Mouse (Mus musculus) embryonic facial prominence, embryonic 14.5 days (tissue): ENCODE results near the gene Tmem274. TPM values are rescaled to one million over a fixed set of nuclear protein-coding genes. Genes with fewer than 3 reads are reported as not detected.
"Not testable (repeated sequence)": the region's sequence is repeated elsewhere in the genome, so short reads cannot be mapped to it uniquely, and the experiment has no call there.

ENCODE experiments used
- ATAC-seq: fragments of 200-750 bp; cut with Nextera tagmentation; 2 replicates; pipeline ENCODE4 v1.8.0; 2017; ENCODE audit warnings: low read depth, moderate number of reproducible peaks, moderate TSS enrichment
- DNase-seq: peaks from one replicate; pipeline ENCODE4 v3.0.0-alpha.2; 2015; ENCODE audit warnings: low spot score
- H3K27ac ChIP-seq: fragments of 300-500 bp; sonication (generic); replicated peaks from 2 replicates; pipeline ENCODE4 v1.5.1; 2014; ENCODE audit warnings: low read depth, mild to moderate bottlenecking, low read length, moderate library complexity
- H3K27me3 ChIP-seq: fragments of 300-500 bp; sonication (generic); replicated peaks from 2 replicates; pipeline ENCODE4 v1.6.1; 2014; ENCODE audit warnings: low read length; ENCODE audit not compliant: control insufficient read depth, insufficient read depth
- H3K36me3 ChIP-seq: fragments of 300-500 bp; sonication (generic); 2 replicates; pipeline ENCODE4 v1.6.1; 2014; ENCODE audit warnings: low read length, mixed read lengths; ENCODE audit not compliant: control insufficient read depth, insufficient read depth
- H3K4me1 ChIP-seq: fragments of 300-500 bp; sonication (generic); 2 replicates; pipeline ENCODE4 v1.6.1; 2014; ENCODE audit warnings: antibody characterized with exemption, low read length; ENCODE audit not compliant: control insufficient read depth, insufficient read depth
- H3K4me2 ChIP-seq: fragments of 300-500 bp; sonication (generic); 2 replicates; pipeline ENCODE4 v1.6.1; 2014; ENCODE audit warnings: low read depth, mild to moderate bottlenecking, low read length, moderate library complexity, mixed read lengths
- H3K4me3 ChIP-seq: fragments of 300-500 bp; sonication (generic); 2 replicates; pipeline ENCODE4 v1.5.1; 2014; ENCODE audit warnings: low read depth, mild to moderate bottlenecking, low read length
- H3K9ac ChIP-seq: fragments of 300-500 bp; sonication (generic); 2 replicates; pipeline ENCODE4 v1.6.1; 2014; ENCODE audit warnings: low read depth, mild to moderate bottlenecking, low read length, moderate library complexity, mixed read lengths
- H3K9me3 ChIP-seq: fragments of 300-500 bp; sonication (generic); 2 replicates; pipeline ENCODE4 v1.6.1; 2016; ENCODE audit warnings: low read length; ENCODE audit not compliant: control insufficient read depth
- WGBS: fragments of 180-500 bp; shearing (Covaris S2); extraction: QIAGEN DNeasy Blood & Tissue Kit; methylation state at CpG from one replicate; pipeline ENCODE4 v1.1.7; 2014; 5-methylcytosine and 5-hydroxymethylcytosine counted together
- polyA plus RNA-seq: library from polyadenylated mRNA; unstranded; fragments of >200 nt; fragmentation: Nextera tagmentation; extraction: Ambion mirVana; gene quantifications from 2 replicates; pipeline ENCODE4 v1.2.1, GENCODE M21; 2014

The Tmem274 gene
- polyA plus RNA-seq, 1 experiment from 2014 or later = not detected

GRCm38 (mm10) chr4:149446309-149446708 lies 30.9 kb upstream of the Tmem274 start:
- 39% methylated on average over 1 of the region's 1 CpGs for WGBS
- peak overlapping the region; percentile 91 for H3K27ac ChIP-seq
- H3K4me3 ChIP-seq = no peak overlapping the region
- peak overlapping the region; percentile 66; the same call in 1 of the 2 replicates for H3K4me2 ChIP-seq
- no peaks in the 10 kb centered on the region for H3K36me3 ChIP-seq
- no peaks in the 10 kb centered on the region for H3K27me3 ChIP-seq
- H3K9ac ChIP-seq = no peak overlapping the region
- ATAC-seq (no peak), DNase-seq (no peak)
- H3K4me1 ChIP-seq = peaks cover 12% of the 10 kb centered on the region
- H3K9me3 ChIP-seq = no peaks in the 10 kb centered on the region

GRCm38 (mm10) chr4:149450636-149451035 lies 26.5 kb upstream of the Tmem274 start:
- no peaks in the 10 kb centered on the region for H3K36me3 ChIP-seq
- H3K9ac ChIP-seq = no peak overlapping the region
- H3K4me1 ChIP-seq = peaks cover 4% of the 10 kb centered on the region; the same call in 1 of the 2 replicates
- no peaks in the 10 kb centered on the region for H3K9me3 ChIP-seq
- 74% methylated on average over 3 of the region's 3 CpGs for WGBS
- no peak for DNase-seq
- no peak for ATAC-seq
- no peaks in the 10 kb centered on the region for H3K27me3 ChIP-seq
- no peak overlapping the region for H3K27ac ChIP-seq
- H3K4me3 ChIP-seq = no peak overlapping the region
- no peak overlapping the region for H3K4me2 ChIP-seq

- DNase-seq = no peak
- Histone ChIP-seq H3K9ac (no peak overlapping the region), H3K36me3 (no peaks in the 10 kb centered on the region), H3K27ac (no peak overlapping the region), H3K4me3 (no peak overlapping the region), H3K9me3 (no peaks in the 10 kb centered on the region), H3K4me1 (no peaks in the 10 kb centered on the region), H3K27me3 (no peaks in the 10 kb centered on the region), H3K4me2 (no peak overlapping the region)
- WGBS = 83% methylated on average over 4 of the region's 4 CpGs
- no peak for ATAC-seq
Measured at GRCm38 (mm10) chr4:149453656-149454055, 23.5 kb upstream of the Tmem274 start.

- Histone ChIP-seq H3K4me1 (no peaks in the 10 kb centered on the region), H3K4me2 (no peak overlapping the region), H3K36me3 (no peaks in the 10 kb centered on the region), H3K4me3 (no peak overlapping the region), H3K27ac (no peak overlapping the region), H3K27me3 (no peaks in the 10 kb centered on the region), H3K9ac (no peak overlapping the region), H3K9me3 (no peaks in the 10 kb centered on the region)
- DNase-seq (peak; percentile 7), ATAC-seq (no peak)
- WGBS = 76% methylated on average over 15 of the region's 17 CpGs
Measured at GRCm38 (mm10) chr4:149454263-149454662, 22.9 kb upstream of the Tmem274 start.

- 54% methylated on average over 8 of the region's 8 CpGs for WGBS
- no peaks in the 10 kb centered on the region for H3K9me3 ChIP-seq
- no peaks in the 10 kb centered on the region for H3K36me3 ChIP-seq
- ATAC-seq (no peak), DNase-seq (no peak)
- H3K27ac ChIP-seq = no peak within 1 kb of the TSS
- H3K27me3 ChIP-seq = no peaks in the 10 kb centered on the region
- H3K4me3 ChIP-seq = no peak within 1 kb of the TSS
- no peak within 1 kb of the TSS for H3K4me2 ChIP-seq
- H3K4me1 ChIP-seq = no peaks in the 10 kb centered on the region
- H3K9ac ChIP-seq = no peak within 1 kb of the TSS
Measured at GRCm38 (mm10) chr4:149454879-149455278, 22.3 kb upstream of the Tmem274 start, which contains the start of gene Rbp7. Gene Rbp7 (minus strand): TSS chr4:149454978.

- not testable (repeated sequence) for H3K27me3 ChIP-seq, H3K9ac ChIP-seq, H3K4me2 ChIP-seq, H3K36me3 ChIP-seq, H3K4me3 ChIP-seq, H3K4me1 ChIP-seq, DNase-seq, ATAC-seq, H3K27ac ChIP-seq, H3K9me3 ChIP-seq
- whole genome bisulfite sequencing = 87% methylated on average over 24 of the region's 27 CpGs
Measured at GRCm38 (mm10) chr4:149457163-149457562, 20.0 kb upstream of the Tmem274 start.

GRCm38 (mm10) chr4:149457831-149458430 lies 19.2 kb upstream of the Tmem274 start:
- peak; percentile 9 for DNase-seq
- Histone ChIP-seq H3K9ac (no peak overlapping the region), H3K27me3 (no peaks in the 10 kb centered on the region), H3K9me3 (no peaks in the 10 kb centered on the region), H3K36me3 (no peaks in the 10 kb centered on the region), H3K27ac (no peak overlapping the region), H3K4me1 (no peaks in the 10 kb centered on the region), H3K4me2 (no peak overlapping the region), H3K4me3 (no peak overlapping the region)
- 69% methylated on average over 6 of the region's 6 CpGs for WGBS
- no peak for ATAC-seq

- DNase-seq (no peak), ATAC-seq (no peak)
- 33% methylated on average over 5 of the region's 5 CpGs for WGBS
- Histone ChIP-seq H3K27me3 (no peaks in the 10 kb centered on the region), H3K4me3 (no peak overlapping the region), H3K27ac (no peak overlapping the region), H3K9me3 (no peaks in the 10 kb centered on the region), H3K4me2 (no peak overlapping the region), H3K9ac (no peak overlapping the region), H3K4me1 (no peaks in the 10 kb centered on the region), H3K36me3 (no peaks in the 10 kb centered on the region)
Measured at GRCm38 (mm10) chr4:149458526-149458925, 18.7 kb upstream of the Tmem274 start.

GRCm38 (mm10) chr4:149459425-149459824 lies 17.8 kb upstream of the Tmem274 start:
- Histone ChIP-seq H3K4me1 (no peaks in the 10 kb centered on the region), H3K36me3 (no peaks in the 10 kb centered on the region), H3K4me3 (no peak overlapping the region), H3K27me3 (no peaks in the 10 kb centered on the region), H3K27ac (no peak overlapping the region), H3K4me2 (no peak overlapping the region), H3K9ac (no peak overlapping the region), H3K9me3 (no peaks in the 10 kb centered on the region)
- DNase-seq = no peak
- ATAC-seq = no peak
- 83% methylated on average over 1 of the region's 1 CpGs for WGBS
